Mouse (Mus musculus) WW6 (cell line): ENCODE data around the gene Tmem174.

Experiments
- DNase-seq: peaks from one replicate; pipeline ENCODE4 v3.0.0-alpha.2; 2013; ENCODE audit warnings: low read depth, low spot score

Tmem174 gene

GRCm38 (mm10) chr13:98633641-98634484, 3.3 kb downstream of the Tmem174 start:
- no peak for DNase-seq

GRCm38 (mm10) chr13:98632306-98632942, 4.8 kb downstream of the Tmem174 start:
- no peak for DNase-seq

DNA sequence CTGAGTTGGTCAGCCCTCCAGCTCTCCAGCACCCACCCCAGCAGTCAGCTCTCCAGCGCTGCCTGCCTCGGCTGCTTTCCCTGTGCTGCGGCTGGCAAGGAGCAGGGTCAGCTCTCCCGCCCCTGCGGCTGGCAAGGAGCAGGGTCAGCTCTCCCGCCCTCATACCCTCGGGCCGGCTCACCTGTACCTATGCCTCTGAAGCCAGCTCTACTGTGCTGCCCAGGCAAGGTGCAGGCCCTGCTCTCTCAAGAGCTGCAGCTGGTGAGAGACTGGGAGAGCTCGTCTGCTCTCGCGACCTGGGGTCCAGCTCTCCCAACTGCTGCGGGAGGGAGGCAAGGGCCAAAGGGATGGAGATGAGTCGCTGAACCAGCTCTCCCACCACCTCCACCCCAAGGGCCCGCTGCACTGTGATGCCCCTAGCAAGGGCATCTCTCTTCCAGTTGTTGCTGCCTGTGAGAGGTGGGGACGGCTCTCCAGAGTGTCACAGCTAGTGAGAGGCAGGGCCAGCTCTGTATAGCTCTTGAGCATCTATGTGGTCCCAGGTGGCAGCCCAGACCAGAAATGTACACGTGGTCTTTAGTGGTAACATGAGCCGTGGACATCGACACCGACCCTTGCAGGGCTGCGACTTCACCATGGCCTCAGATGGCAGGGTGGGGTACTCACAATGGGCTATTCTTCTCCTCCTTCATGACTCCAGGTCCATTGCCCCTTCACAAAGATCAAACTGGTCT, 5.9 kb downstream of the Tmem174 start:
- no peak for DNase-seq

GRCm38 (mm10) chr13:98626736-98627135, 10.5 kb downstream of the Tmem174 start:
- DNase-seq, result no peak

DNA sequence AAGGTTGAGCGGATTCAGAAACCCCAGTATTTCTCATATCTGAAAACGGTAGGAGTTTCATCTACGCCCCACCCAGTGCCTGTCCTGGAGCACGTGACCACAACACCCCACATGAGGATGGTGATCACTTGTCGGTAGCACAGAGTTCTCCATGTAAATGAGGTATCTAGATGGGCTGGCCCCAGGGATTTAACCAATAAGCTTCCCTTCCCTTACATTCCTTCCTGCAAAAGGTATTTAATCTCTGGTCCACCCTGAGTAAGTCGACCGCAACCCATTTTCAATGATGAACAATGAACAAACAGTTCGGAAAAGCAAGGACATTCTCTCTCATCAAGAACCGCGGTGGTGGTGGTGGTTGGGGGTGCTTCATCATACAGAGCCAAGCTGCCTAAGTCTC, 12.7 kb downstream of the Tmem174 start:
- DNase-seq, result no peak

GRCm38 (mm10) chr13:98622881-98623549, 14.2 kb downstream of the Tmem174 start:
- DNase-seq, result no peak

GRCm38 (mm10) chr13:98617429-98618067, 19.7 kb downstream of the Tmem174 start:
- DNase-seq, result no peak

- no peak for DNase-seq
Measured at GRCm38 (mm10) chr13:98607885-98608477, 29.2 kb downstream of the Tmem174 start.

DNA sequence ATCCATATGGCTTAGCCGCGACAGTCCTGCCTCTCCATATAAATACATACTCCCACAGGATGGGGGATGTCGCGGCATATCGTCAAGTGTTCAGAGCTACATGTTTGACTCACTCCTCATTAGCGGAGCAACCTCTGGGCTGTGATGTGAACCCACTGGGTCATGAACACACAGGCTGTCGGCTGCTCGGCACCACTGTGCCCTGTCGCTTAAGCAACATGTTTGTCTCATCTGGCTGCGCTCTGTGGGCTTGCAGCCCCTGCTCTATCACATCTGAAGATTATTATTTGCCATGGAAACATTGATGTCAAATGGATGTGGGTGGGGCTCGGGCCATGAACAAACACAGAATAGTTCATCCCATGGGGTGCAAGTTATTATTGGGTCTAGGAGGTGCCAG, 33.4 kb downstream of the Tmem174 start:
- DNase-seq, result no peak

DNA sequence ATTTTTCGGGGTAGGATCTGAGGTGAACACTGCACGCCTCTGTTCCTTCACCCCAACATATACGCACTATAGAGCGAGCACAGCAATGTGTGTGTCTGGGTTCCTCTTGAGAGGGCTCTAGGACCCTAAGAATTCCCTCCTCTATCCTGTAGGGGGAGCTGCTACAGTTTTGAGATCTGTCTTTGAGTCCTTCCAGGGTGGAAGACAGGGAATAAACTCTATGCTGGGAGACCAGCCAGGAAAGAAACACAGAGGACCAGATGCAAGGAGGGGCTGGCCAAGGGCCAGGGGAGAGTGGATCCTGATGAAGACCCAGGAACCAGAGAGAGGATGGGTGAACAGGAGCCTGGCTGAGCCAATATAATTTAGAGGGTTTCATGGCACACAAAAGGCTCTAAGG, 40.5 kb downstream of the Tmem174 start:
- DNase-seq, result no peak

- DNase-seq, result no peak
Measured at GRCm38 (mm10) chr13:98594726-98595141, 42.5 kb downstream of the Tmem174 start.

GRCm38 (mm10) chr13:98593938-98594539, 43.2 kb downstream of the Tmem174 start:
- DNase-seq, result no peak

DNA sequence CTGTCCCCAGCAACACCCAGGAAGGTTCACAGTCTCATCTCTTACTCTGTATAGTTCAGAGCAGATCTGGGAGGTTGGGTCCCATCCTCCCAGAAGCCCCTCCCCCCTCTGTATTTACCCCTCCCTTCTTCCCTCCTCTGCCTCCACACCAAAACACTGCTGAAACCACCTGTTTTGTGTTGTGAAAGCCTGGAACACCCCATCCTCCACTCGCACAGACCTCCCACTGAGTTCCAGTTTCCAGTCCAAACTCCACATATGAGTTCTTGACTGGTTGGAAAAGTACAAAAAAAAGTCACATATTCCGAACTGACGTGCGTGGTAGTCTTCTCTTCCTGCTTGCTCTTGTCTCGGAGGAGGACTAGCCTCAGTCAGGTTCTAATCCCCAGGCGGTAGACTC, 45.8 kb downstream of the Tmem174 start:
- DNase-seq, result no peak

DNA sequence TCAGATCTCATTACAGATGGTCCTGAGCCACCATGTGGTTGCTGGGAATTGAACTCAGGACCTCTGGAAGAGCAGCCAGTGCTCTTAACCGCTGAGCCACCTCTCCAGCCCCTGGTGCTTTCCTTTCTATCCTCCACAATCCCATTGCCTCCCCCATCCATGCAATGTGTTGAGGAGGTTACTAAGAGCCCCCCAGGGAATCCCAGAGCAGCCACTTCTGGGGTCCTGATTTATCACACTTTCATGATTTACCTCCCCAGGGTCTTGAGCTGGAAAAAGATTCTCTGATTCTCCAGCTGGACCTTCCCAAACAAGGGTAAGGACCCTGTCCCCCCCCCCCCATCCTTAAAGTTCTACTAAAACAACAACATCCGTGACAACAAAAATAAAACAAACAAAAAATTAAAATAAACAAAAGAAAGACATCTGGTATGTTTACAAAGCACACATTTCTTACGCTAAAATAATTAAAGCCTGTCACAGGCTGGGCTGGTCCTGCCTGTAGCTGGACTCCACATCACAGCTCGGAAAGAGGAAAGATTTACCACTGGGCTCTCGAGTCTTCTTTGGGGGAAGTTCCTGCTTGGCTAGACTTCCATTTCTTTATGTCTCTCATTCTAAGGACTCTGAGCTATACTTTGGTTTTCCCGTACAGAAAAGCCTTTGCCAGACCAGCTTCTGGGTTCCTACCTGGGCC, 46.4 kb downstream of the Tmem174 start:
- no peak for DNase-seq

- no peak for DNase-seq
Measured at GRCm38 (mm10) chr13:98589572-98589971, 47.6 kb downstream of the Tmem174 start.

DNA sequence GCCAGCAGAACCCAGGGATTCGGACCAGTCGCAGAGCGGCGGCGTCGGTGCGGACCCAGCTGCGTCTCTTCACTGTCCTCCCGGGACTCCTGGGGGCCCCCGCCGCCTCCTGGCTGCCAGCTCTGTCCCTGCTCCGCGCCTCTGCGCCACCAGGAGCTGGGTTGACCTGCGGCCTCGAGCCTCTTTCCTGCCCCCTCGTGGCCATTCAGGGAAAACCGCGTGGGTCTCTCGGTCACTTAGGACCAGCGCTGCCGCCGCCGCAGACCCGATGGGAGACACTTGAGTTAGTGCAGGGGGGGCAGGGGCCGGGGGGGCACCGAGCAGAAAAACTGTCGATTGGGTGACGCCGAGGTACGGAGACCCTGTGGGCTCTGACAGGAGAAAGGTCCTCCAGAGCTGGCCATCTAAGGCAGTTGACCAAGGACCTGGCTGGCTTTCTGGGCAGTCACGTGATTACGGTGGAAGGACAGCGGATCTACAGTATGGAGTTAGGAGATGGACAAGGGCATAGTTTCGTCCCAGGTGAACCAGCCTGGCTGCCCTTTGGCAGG, 48.2 kb downstream of the Tmem174 start:
- DNase-seq, result peak; percentile 70

DNA sequence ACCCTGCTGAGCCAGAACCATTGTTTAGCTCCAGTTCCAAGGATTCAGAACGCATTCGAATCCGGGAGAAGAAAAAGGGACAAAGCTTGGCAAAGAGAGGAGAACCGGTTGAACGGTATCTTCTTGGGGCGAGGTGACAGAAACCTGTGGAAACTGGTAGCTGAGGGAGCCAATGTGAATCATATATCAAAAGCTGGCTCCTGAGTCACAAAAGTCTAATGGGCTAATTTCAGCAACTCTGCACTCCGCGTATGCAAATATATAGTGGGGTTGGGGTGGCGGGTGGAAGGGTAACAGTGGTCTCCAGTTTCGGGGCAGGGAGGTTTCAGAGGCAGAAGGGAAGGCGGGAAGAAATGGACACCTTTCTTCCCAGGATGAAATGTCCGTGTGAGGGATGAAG, 48.7 kb downstream of the Tmem174 start:
- no peak for DNase-seq

DNA sequence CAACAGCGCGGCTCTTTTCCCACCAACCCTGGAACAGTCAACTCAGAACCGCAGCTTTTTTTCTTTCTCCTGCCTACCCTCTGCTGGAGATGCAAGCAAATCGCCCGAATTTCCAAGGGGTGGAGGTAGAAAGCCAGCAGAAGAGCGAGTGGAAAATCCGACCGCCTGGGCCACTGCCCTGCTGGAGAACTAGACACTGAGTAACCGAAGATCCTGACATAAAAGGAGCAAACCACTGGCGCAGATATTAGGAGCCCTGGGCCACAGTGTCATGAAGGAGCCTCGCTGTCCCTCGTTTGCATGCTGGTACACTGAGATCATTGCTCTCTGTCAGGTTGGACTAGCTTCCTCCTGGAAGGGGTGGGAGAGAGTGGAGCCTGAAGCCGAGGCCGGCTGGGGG, 49.6 kb downstream of the Tmem174 start:
- DNase-seq, result no peak

- DNase-seq, result no peak
Measured at GRCm38 (mm10) chr13:98586817-98587575, 50.2 kb downstream of the Tmem174 start.
